Mouse (Mus musculus): ENCODE data around the gene Olfr701.

- no peak for TF ChIP-seq POLR2A (IDR thresholded peaks at IDR 0.05; ENCODE audit: insufficient read depth, low read length)
- TF ChIP-seq CTCF (IDR thresholded peaks at IDR 0.05; ENCODE audit: low read depth, low read length), result no peak
These were observed 20.8 kb upstream of the Olfr701 start, which contains the start of gene Olfr699 for GRCm38 (mm10) chr7:106793098-106793497.

Data from ES-Bruce4 (cell line).